Mouse (Mus musculus) midbrain, embryonic 11.5 days (tissue): Measurements from ENCODE around the gene Pigyl. TPM values are rescaled to one million over a fixed set of nuclear protein-coding genes. Genes with fewer than 3 reads are reported as not detected.

Experiments used
- ATAC-seq: fragments of 200-750 bp; cut with Nextera tagmentation; 2 replicates; pipeline ENCODE4 v1.8.0; 2017; ENCODE audit warnings: moderate TSS enrichment, moderate library complexity; ENCODE audit not compliant: low FRiP score
- DNase-seq: peaks from one replicate; pipeline ENCODE4 v3.0.0; 2015; ENCODE audit warnings: low spot score; ENCODE audit errors: missing footprints
- H3K27ac ChIP-seq: fragments of 300-500 bp; sonication (generic); 2 replicates; pipeline ENCODE4 v1.5.1; 2014; ENCODE audit warnings: low read depth, low read length
- H3K27me3 ChIP-seq: fragments of 300-500 bp; sonication (generic); 2 replicates; pipeline ENCODE4 v1.6.1; 2014; ENCODE audit warnings: mild to moderate bottlenecking, low read length, moderate library complexity, mixed read lengths; ENCODE audit not compliant: control insufficient read depth, insufficient read depth
- H3K36me3 ChIP-seq: fragments of 300-500 bp; sonication (generic); 2 replicates; pipeline ENCODE4 v1.6.1; 2014; ENCODE audit warnings: mild to moderate bottlenecking, low read length, moderate library complexity, mixed read lengths; ENCODE audit not compliant: control insufficient read depth, insufficient read depth
- H3K4me1 ChIP-seq: fragments of 300-500 bp; sonication (generic); 2 replicates; pipeline ENCODE4 v1.6.1; 2014; ENCODE audit warnings: low read length; ENCODE audit not compliant: control insufficient read depth, insufficient read depth
- H3K4me2 ChIP-seq: fragments of 300-500 bp; sonication (generic); 2 replicates; pipeline ENCODE4 v1.6.1; 2014; ENCODE audit warnings: mild to moderate bottlenecking, moderate library complexity
- H3K4me3 ChIP-seq: fragments of 300-500 bp; sonication (generic); 2 replicates; pipeline ENCODE4 v1.5.1; 2014; ENCODE audit warnings: low read depth, low read length
- H3K9ac ChIP-seq: fragments of 300-500 bp; sonication (generic); 2 replicates; pipeline ENCODE4 v1.6.1; 2014; ENCODE audit warnings: low read length
- H3K9me3 ChIP-seq: fragments of 300-500 bp; sonication (generic); 2 replicates; pipeline ENCODE4 v1.6.1; 2016; ENCODE audit warnings: low read length; ENCODE audit not compliant: control insufficient read depth
- WGBS: fragments of 180-500 bp; shearing (Covaris S2); extraction: QIAGEN DNeasy Blood & Tissue Kit; methylation state at CpG from one replicate; pipeline ENCODE4 v1.1.7; 2014; 5-methylcytosine and 5-hydroxymethylcytosine counted together
- microRNA-seq: library from miRNA; unstranded; fragments of <30 nt; microRNA quantifications from one replicate; pipeline ENCODE4, GENCODE M21; 2017
- polyA plus RNA-seq: library from polyadenylated mRNA; unstranded; fragments of >200 nt; fragmentation: Nextera tagmentation; extraction: Ambion mirVana; gene quantifications from 2 replicates; pipeline ENCODE4 v1.2.1, GENCODE M21; 2014

Gene Pigyl
- polyA plus RNA-seq, 1 experiment from 2014 or later, result 66.6 TPM

DNA sequence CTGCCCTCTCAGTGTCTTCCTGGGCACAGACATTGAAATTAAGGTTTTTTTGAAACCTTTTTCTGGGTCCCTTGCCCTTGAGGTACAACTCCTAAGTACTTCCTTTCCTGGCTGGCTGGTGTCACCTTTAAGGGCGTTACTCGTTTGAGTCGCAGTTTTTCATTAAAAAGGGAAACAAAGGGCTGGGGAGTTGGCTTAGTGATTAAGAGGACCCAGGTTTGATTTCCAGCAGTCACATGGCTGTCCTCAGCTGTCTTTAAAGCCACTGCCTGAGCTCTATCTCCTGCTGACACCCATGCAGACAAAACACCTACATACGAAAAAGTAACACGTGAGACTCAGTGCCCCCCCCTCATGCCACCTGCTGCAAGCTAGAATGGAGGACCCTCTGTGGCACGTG lies 9.3 kb downstream of the Pigyl start:
- Histone ChIP-seq H3K36me3 (no peaks in the 10 kb centered on the region), H3K9ac (no peak overlapping the region), H3K4me3 (no peak overlapping the region), H3K27me3 (no peaks in the 10 kb centered on the region), H3K9me3 (no peaks in the 10 kb centered on the region; the same call in 1 of the 2 replicates), H3K27ac (no peak overlapping the region), H3K4me2 (no peak overlapping the region), H3K4me1 (no peaks in the 10 kb centered on the region)
- WGBS, result 56% methylated on average over 6 of the region's 6 CpGs
- ATAC-seq, result no peak
- DNase-seq, result no peak

DNA sequence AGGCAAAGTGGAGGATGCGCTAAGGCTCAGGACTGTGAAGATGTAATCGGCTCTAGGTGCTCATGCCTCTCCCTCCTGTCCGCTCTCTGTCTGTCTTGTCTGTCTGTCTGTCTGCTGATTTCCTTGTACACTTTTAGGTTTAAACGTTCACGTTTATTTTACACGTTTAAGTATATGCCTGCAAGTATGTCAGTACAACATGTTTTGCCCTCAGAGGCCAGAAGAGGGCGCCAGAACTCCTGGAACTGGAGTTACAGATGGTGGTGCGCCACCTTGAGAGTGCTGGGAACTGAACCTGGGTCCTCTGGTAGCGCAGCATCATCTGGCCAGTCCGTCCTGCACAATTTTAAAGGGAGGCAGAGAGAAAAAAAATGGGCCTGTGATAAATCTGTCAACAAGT lies 10.0 kb downstream of the Pigyl start:
- H3K36me3 ChIP-seq, result no peaks in the 10 kb centered on the region
- no peak overlapping the region for H3K27ac ChIP-seq
- H3K4me3 ChIP-seq, result no peak overlapping the region
- H3K9me3 ChIP-seq, result no peaks in the 10 kb centered on the region; the same call in 1 of the 2 replicates
- no peaks in the 10 kb centered on the region for H3K27me3 ChIP-seq
- no peak overlapping the region for H3K9ac ChIP-seq
- H3K4me2 ChIP-seq, result no peak overlapping the region
- DNase-seq, result no peak
- ATAC-seq, result no peak
- no peaks in the 10 kb centered on the region for H3K4me1 ChIP-seq
- WGBS, result 90% methylated on average over 10 of the region's 10 CpGs

DNA sequence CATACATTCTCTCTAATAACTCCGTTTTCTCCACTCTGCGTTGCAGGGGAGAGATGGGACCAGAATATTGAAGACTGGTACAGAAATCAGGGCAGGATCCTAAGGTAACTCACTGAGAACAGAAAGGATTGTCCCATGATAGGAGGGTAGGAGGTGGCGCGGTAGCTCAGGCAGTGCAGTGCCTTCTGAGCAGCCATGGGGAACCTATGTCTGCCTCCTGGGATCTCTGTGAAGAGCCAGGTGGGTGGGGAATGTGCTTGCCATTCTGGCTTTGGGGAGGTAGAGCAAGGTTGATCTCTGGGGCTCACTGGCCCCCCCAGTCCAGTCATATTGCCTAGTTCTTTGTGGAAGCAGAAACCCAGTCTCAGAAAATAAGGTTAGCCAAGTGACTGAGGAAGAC lies 11.1 kb downstream of the Pigyl start:
- no peak overlapping the region for H3K9ac ChIP-seq
- DNase-seq, result no peak
- H3K9me3 ChIP-seq, result no peaks in the 10 kb centered on the region; the same call in 1 of the 2 replicates
- no peaks in the 10 kb centered on the region for H3K36me3 ChIP-seq
- no peak overlapping the region for H3K27ac ChIP-seq
- no peaks in the 10 kb centered on the region for H3K27me3 ChIP-seq
- no peak overlapping the region for H3K4me3 ChIP-seq
- no peak overlapping the region for H3K4me2 ChIP-seq
- ATAC-seq, result no peak
- H3K4me1 ChIP-seq, result no peaks in the 10 kb centered on the region
- WGBS, result 98% methylated on average over 4 of the region's 4 CpGs

GRCm38 (mm10) chr9:22169327-22169726 lies 12.7 kb downstream of the Pigyl start:
- Histone ChIP-seq H3K4me1 (no peaks in the 10 kb centered on the region), H3K4me3 (no peak overlapping the region), H3K4me2 (no peak overlapping the region), H3K36me3 (no peaks in the 10 kb centered on the region), H3K27me3 (no peaks in the 10 kb centered on the region), H3K9me3 (no peaks in the 10 kb centered on the region; the same call in 1 of the 2 replicates), H3K27ac (no peak overlapping the region), H3K9ac (no peak overlapping the region)
- DNase-seq (no peak), ATAC-seq (no peak)
- 95% methylated on average over 11 of the region's 11 CpGs for WGBS

DNA sequence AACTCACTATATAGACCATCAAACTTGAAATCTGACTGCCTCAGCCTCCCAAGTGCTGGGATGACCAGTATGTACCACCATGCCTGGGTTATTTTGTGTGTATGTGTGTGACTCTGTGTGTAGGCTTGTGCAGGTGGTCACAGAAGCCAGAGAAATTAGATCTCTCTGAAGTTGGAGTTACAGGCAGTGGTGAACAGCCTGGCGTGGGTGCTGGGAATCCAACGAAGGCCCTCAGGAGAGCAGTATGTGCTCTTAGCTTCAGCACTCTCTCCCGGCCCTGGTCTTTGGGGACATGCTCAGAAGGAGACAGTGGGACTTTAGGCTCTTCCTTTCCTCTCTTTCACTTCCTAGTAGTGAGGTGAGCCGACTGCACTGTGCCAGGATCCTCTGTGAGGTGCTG lies 15.7 kb downstream of the Pigyl start:
- Histone ChIP-seq H3K9me3 (peaks cover 2% of the 10 kb centered on the region; the same call in 1 of the 2 replicates), H3K9ac (no peak overlapping the region), H3K4me2 (no peak overlapping the region), H3K4me3 (no peak overlapping the region), H3K27ac (no peak overlapping the region), H3K4me1 (no peaks in the 10 kb centered on the region), H3K36me3 (no peaks in the 10 kb centered on the region), H3K27me3 (no peaks in the 10 kb centered on the region)
- ATAC-seq (no peak), DNase-seq (no peak)
- WGBS, result 86% methylated on average over 4 of the region's 4 CpGs

- Histone ChIP-seq H3K27me3 (no peaks in the 10 kb centered on the region), H3K9ac (peak within 1 kb of the TSS; percentile 41; the same call in 1 of the 2 replicates), H3K4me1 (no peaks in the 10 kb centered on the region), H3K4me2 (peak within 1 kb of the TSS; percentile 64), H3K27ac (no peak within 1 kb of the TSS), H3K4me3 (peak within 1 kb of the TSS; percentile 38), H3K9me3 (peaks cover 7% of the 10 kb centered on the region), H3K36me3 (no peaks in the 10 kb centered on the region)
- DNase-seq (peak; percentile 90), ATAC-seq (peak; percentile 75)
- WGBS, result 14% methylated on average over 43 of the region's 43 CpGs
Measured at GRCm38 (mm10) chr9:22188025-22188611, 31.5 kb downstream of the Pigyl start, which contains the start of gene Zfp872. TSS of gene Zfp872 (plus strand) at chr9:22188090.

DNA sequence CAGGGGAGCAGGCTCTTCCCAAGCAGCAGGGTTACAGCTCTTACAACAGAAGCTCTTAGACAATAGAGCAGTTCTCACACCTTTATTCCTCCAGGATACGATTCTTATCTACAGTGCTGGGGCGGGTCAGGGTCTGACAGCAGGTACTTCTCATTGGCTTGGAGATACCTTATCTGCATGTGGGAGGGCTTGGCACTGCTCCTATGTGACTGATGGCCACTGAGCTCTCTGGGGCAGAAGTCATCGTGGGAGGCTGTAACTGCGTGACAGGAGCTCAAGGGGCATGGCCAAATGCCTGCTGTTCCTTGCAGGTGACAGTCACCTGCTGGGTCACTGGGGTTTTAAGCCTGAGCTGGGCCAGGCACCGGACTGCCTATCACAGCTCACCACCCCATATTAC lies 39.8 kb downstream of the Pigyl start:
- Histone ChIP-seq H3K4me2 (no peak overlapping the region), H3K27me3 (no peaks in the 10 kb centered on the region), H3K36me3 (no peaks in the 10 kb centered on the region), H3K27ac (no peak overlapping the region), H3K4me3 (no peak overlapping the region), H3K4me1 (no peaks in the 10 kb centered on the region), H3K9me3 (peaks cover 18% of the 10 kb centered on the region), H3K9ac (no peak overlapping the region)
- DNase-seq (no peak), ATAC-seq (no peak)
- 48% methylated on average over 5 of the region's 5 CpGs for WGBS

Small RNA genes within 50 kb of the gene (microRNA-seq; reads per million reads assigned to microRNA genes)
- gene Mir7084, result not detected

Other genes with a start within 250 kb of the Pigyl start
- gene Rab3d, start 238.7 kb upstream of the Pigyl start, polyA plus RNA-seq, result 7.8 and 9.1 TPM in 2 replicates
- gene Ccdc159, start 229.4 kb upstream of the Pigyl start, polyA plus RNA-seq, result 2.4 and 3.4 TPM in 2 replicates
- 30.6 and 35.7 TPM in 2 replicates for gene Tmem205, start 229.3 kb upstream of the Pigyl start, polyA plus RNA-seq
- 19.1 and 22.2 TPM in 2 replicates for gene Plppr2, start 219.8 kb upstream of the Pigyl start, polyA plus RNA-seq
- gene Swsap1, start 201.1 kb upstream of the Pigyl start, polyA plus RNA-seq, result 20.3 and 22.3 TPM in 2 replicates
- 3.4 and 5.2 TPM in 2 replicates for gene Epor, start 193.3 kb upstream of the Pigyl start, polyA plus RNA-seq
- gene Rgl3, start 167.4 kb upstream of the Pigyl start, polyA plus RNA-seq, result 0.97 and 2.2 TPM in 2 replicates
- gene Ccdc151, start 154.2 kb upstream of the Pigyl start, polyA plus RNA-seq, result 4.7 and 6.3 TPM in 2 replicates
- 85.5 and 86.9 TPM in 2 replicates for gene Prkcsh, start 154.0 kb upstream of the Pigyl start, polyA plus RNA-seq
- 49.8 and 53.9 TPM in 2 replicates for gene Elavl3, start 104.8 kb upstream of the Pigyl start, polyA plus RNA-seq
- not detected in 2 replicates for gene Gm49318, start 85.6 kb upstream of the Pigyl start, polyA plus RNA-seq
- gene Zfp653, start 85.5 kb upstream of the Pigyl start, polyA plus RNA-seq, result 7.6 and 7.9 TPM in 2 replicates
- gene Ecsit, start 71.4 kb upstream of the Pigyl start, polyA plus RNA-seq, result 31.2 and 31.5 TPM in 2 replicates
- 1.3 and 1.6 TPM in 2 replicates for gene Cnn1, start 57.6 kb upstream of the Pigyl start, polyA plus RNA-seq
- 208 and 225 TPM in 2 replicates for gene Elof1, start 39.7 kb upstream of the Pigyl start, polyA plus RNA-seq
- gene Acp5, start 21.1 kb upstream of the Pigyl start, polyA plus RNA-seq, result 15.4 and 19.7 TPM in 2 replicates
- gene Zfp872, start 31.2 kb downstream of the Pigyl start, polyA plus RNA-seq, result 0.17 and 0.23 TPM in 2 replicates
- 11.3 and 11.8 TPM in 2 replicates for gene Zfp809, start 68.9 kb downstream of the Pigyl start, polyA plus RNA-seq
- gene Zfp599, start 103.0 kb downstream of the Pigyl start, polyA plus RNA-seq, result 6.7 TPM in 2 replicates
- gene Zfp810, start 150.8 kb downstream of the Pigyl start, polyA plus RNA-seq, result 25.9 and 27.4 TPM in 2 replicates
- gene Anln, start 232.3 kb downstream of the Pigyl start, polyA plus RNA-seq, result 40.9 and 45.8 TPM in 2 replicates